Mouse (Mus musculus) forebrain, embryonic 15.5 days (tissue): ENCODE data around the gene Gm10840. TPM values are rescaled to one million over a fixed set of nuclear protein-coding genes. Genes with fewer than 3 reads are reported as not detected.

Experiments
- ATAC-seq: fragments of 200-750 bp; cut with Nextera tagmentation; replicated peaks from 2 replicates; pipeline ENCODE4 v1.8.0; 2017; ENCODE audit warnings: mild to moderate bottlenecking, moderate TSS enrichment, moderate library complexity
- H3K27ac ChIP-seq: fragments of 300-500 bp; sonication (generic); replicated peaks from 2 replicates; pipeline ENCODE4 v1.5.1; 2015; ENCODE audit warnings: mild to moderate bottlenecking, inconsistent platforms
- H3K27me3 ChIP-seq: fragments of 300-500 bp; sonication (generic); 2 replicates; pipeline ENCODE4 v1.6.1; 2015; ENCODE audit warnings: inconsistent platforms
- H3K36me3 ChIP-seq: fragments of 300-500 bp; sonication (generic); 2 replicates; pipeline ENCODE4 v1.6.1; 2015; ENCODE audit warnings: mild to moderate bottlenecking, inconsistent platforms
- H3K4me1 ChIP-seq: fragments of 300-500 bp; sonication (generic); 2 replicates; pipeline ENCODE4 v1.6.1; 2015; ENCODE audit warnings: inconsistent platforms
- H3K4me2 ChIP-seq: fragments of 300-500 bp; sonication (generic); replicated peaks from 2 replicates; pipeline ENCODE4 v1.6.1; 2015; ENCODE audit warnings: mild to moderate bottlenecking, inconsistent platforms
- H3K4me3 ChIP-seq: fragments of 300-500 bp; sonication (generic); 2 replicates; pipeline ENCODE4 v1.5.1; 2015; ENCODE audit warnings: mild to moderate bottlenecking, inconsistent platforms
- H3K9ac ChIP-seq: fragments of 300-500 bp; sonication (generic); replicated peaks from 2 replicates; pipeline ENCODE4 v1.6.1; 2015; ENCODE audit warnings: mild to moderate bottlenecking, inconsistent platforms
- H3K9me3 ChIP-seq: fragments of 300-500 bp; sonication (generic); 2 replicates; pipeline ENCODE4 v1.6.1; 2016; ENCODE audit warnings: inconsistent platforms
- WGBS: fragments of 180-500 bp; shearing (Covaris S2); methylation state at CpG from one replicate; pipeline ENCODE4 v1.1.7; 2015; ENCODE audit warnings: mixed read lengths; 5-methylcytosine and 5-hydroxymethylcytosine counted together
- polyA plus RNA-seq: library from polyadenylated mRNA; unstranded; fragments of >200 nt; fragmentation: Nextera tagmentation; extraction: Ambion mirVana; gene quantifications from 2 replicates; pipeline ENCODE4 v1.2.1, GENCODE M21; 2015

Gm10840 gene
- polyA plus RNA-seq, 1 experiment from 2014 or later: 0.74 TPM

DNA sequence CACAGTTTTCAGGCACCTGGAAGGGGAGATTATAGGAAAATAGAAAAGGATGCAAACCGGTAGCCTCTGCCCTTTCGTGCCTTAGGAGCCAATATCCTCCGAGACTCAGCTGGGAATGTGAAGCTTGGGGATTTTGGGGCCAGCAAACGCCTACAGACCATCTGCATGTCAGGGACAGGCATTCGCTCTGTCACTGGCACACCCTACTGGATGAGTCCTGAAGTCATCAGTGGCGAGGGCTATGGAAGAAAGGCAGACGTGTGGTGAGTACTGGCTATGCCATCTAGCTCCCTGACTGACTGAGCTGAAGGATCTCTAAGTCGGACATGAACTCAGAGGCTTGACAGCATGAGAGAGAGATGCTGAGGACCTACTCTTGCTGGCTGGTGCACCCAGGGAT lies 8.5 kb upstream of the Gm10840 start:
- no peak overlapping the region for H3K9ac ChIP-seq
- no peaks in the 10 kb centered on the region for H3K27me3 ChIP-seq
- no peak overlapping the region for H3K27ac ChIP-seq
- H3K9me3 ChIP-seq: no peaks in the 10 kb centered on the region
- no peak for ATAC-seq
- WGBS: 82% methylated on average over 8 of the region's 8 CpGs
- H3K4me1 ChIP-seq: 0 out of 2 replicates have a peak, but pooled peaks cover 4% of the 10 kb centered on the region
- H3K4me3 ChIP-seq: no peak overlapping the region
- no peak overlapping the region for H3K4me2 ChIP-seq
- peaks cover 83% of the 10 kb centered on the region for H3K36me3 ChIP-seq

- Histone ChIP-seq H3K4me3 (no peak overlapping the region), H3K9ac (no peak overlapping the region), H3K27me3 (no peaks in the 10 kb centered on the region), H3K27ac (0 out of 2 replicates have a peak overlapping the region, but pooled peaks have one; percentile 14), H3K4me1 (peaks cover 24% of the 10 kb centered on the region), H3K36me3 (peaks cover 73% of the 10 kb centered on the region), H3K4me2 (no peak overlapping the region), H3K9me3 (no peaks in the 10 kb centered on the region)
- no peak for ATAC-seq
- 74% methylated on average over 5 of the region's 5 CpGs for WGBS
Observed at GRCm38 (mm10) chr11:106154091-106154490, 6.6 kb upstream of the Gm10840 start.

GRCm38 (mm10) chr11:106154770-106155169 lies 5.9 kb upstream of the Gm10840 start:
- no peak overlapping the region for H3K4me2 ChIP-seq
- 84% methylated on average over 2 of the region's 2 CpGs for WGBS
- H3K4me3 ChIP-seq: no peak overlapping the region
- H3K27ac ChIP-seq: peak overlapping the region; percentile 14; the same call in 1 of the 2 replicates
- H3K36me3 ChIP-seq: peaks cover 66% of the 10 kb centered on the region
- H3K27me3 ChIP-seq: no peaks in the 10 kb centered on the region
- no peaks in the 10 kb centered on the region for H3K9me3 ChIP-seq
- H3K9ac ChIP-seq: no peak overlapping the region
- H3K4me1 ChIP-seq: peaks cover 28% of the 10 kb centered on the region
- no peak for ATAC-seq

GRCm38 (mm10) chr11:106155761-106156160 lies 4.9 kb upstream of the Gm10840 start:
- no peaks in the 10 kb centered on the region for H3K27me3 ChIP-seq
- H3K9ac ChIP-seq: no peak overlapping the region
- 77% methylated on average over 3 of the region's 3 CpGs for WGBS
- H3K27ac ChIP-seq: peak overlapping the region; percentile 46; the same call in 1 of the 2 replicates
- no peak overlapping the region for H3K4me3 ChIP-seq
- no peaks in the 10 kb centered on the region for H3K9me3 ChIP-seq
- peaks cover 56% of the 10 kb centered on the region for H3K36me3 ChIP-seq
- H3K4me1 ChIP-seq: peaks cover 31% of the 10 kb centered on the region
- no peak for ATAC-seq
- H3K4me2 ChIP-seq: no peak overlapping the region

DNA sequence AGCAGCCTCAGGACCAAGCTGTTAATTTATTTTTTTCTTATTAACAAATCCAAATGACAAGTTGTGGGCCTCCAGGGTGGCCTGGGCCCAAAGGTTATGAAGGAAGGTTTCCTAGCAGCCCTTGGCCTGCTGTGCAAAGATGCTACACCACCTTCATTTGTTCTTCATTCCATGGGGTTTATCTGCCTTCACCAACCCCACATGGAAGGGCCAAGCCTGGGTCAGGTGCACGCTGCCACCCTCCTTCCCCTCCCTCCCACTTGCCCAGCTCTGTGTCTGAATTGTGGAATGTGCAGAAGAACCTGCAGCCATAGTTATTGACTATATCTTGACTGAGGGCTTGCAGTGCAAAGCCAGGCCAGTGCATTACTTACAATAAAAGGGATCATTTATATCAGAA lies 4.4 kb upstream of the Gm10840 start:
- no peak overlapping the region for H3K9ac ChIP-seq
- H3K36me3 ChIP-seq: peaks cover 52% of the 10 kb centered on the region
- no peak overlapping the region for H3K4me2 ChIP-seq
- no peaks in the 10 kb centered on the region for H3K27me3 ChIP-seq
- H3K9me3 ChIP-seq: no peaks in the 10 kb centered on the region
- 93% methylated on average over 1 of the region's 1 CpGs for WGBS
- ATAC-seq: no peak
- no peak overlapping the region for H3K4me3 ChIP-seq
- peaks cover 36% of the 10 kb centered on the region for H3K4me1 ChIP-seq
- H3K27ac ChIP-seq: no peak overlapping the region

DNA sequence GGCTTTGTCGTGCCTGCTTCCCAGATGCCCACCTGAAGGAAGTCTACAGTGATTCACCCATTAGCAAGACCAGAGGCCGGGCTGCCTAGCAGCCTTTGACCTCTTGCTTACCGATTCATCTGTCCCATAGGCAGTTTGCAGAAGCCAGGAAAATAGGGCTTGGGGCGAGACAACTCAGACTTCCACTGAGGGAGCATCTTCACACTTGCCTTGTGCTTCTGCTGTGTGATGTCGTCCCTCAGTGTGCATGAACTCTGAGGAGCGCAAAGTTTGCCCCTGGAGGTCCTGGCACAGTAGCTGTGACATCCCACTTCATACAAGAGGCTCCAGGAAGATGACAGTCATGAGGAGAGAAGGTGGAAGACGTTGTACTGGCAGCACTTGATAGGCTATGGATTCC lies 3.5 kb upstream of the Gm10840 start:
- Histone ChIP-seq H3K27me3 (no peaks in the 10 kb centered on the region), H3K27ac (no peak overlapping the region), H3K4me3 (no peak overlapping the region), H3K4me2 (no peak overlapping the region), H3K36me3 (peaks cover 43% of the 10 kb centered on the region), H3K9ac (no peak overlapping the region), H3K4me1 (peaks cover 43% of the 10 kb centered on the region), H3K9me3 (no peaks in the 10 kb centered on the region)
- ATAC-seq: no peak
- 94% methylated on average over 7 of the region's 7 CpGs for WGBS

- H3K9ac ChIP-seq: peak overlapping the region; percentile 97
- peak overlapping the region; percentile 97 for H3K27ac ChIP-seq
- 51% methylated on average over 14 of the region's 14 CpGs for WGBS
- H3K4me3 ChIP-seq: peak overlapping the region; percentile 86
- peak overlapping the region; percentile 79 for H3K4me2 ChIP-seq
- ATAC-seq: no peak
- peaks cover 36% of the 10 kb centered on the region for H3K36me3 ChIP-seq
- no peaks in the 10 kb centered on the region for H3K27me3 ChIP-seq
- no peaks in the 10 kb centered on the region for H3K9me3 ChIP-seq
- H3K4me1 ChIP-seq: peaks cover 43% of the 10 kb centered on the region
Observed at GRCm38 (mm10) chr11:106158081-106158929, 2.3 kb upstream of the Gm10840 start.

DNA sequence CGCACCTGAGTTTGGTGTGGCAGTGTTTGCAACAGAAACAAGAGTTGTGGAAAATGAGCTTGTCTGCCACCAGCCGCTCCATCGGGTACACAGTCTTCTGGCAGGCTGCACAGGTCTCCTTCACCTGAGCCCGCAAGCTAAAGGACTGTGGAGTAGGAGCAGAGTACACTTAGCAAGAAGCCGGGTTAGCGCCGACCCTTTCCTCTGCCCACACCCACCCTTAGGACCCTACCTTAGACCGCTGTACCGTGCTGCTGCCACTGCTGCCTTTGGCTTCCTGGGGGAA lies 1.8 kb upstream of the Gm10840 start:
- H3K4me1 ChIP-seq: peaks cover 43% of the 10 kb centered on the region
- 0 out of 2 replicates have a peak, but pooled peaks have one; percentile 1 for ATAC-seq
- peak overlapping the region; percentile 97 for H3K27ac ChIP-seq
- no peaks in the 10 kb centered on the region for H3K27me3 ChIP-seq
- H3K4me3 ChIP-seq: peak overlapping the region; percentile 86
- peak overlapping the region; percentile 97 for H3K9ac ChIP-seq
- no peaks in the 10 kb centered on the region for H3K9me3 ChIP-seq
- H3K4me2 ChIP-seq: peak overlapping the region; percentile 79
- 33% methylated on average over 9 of the region's 9 CpGs for WGBS
- H3K36me3 ChIP-seq: peaks cover 37% of the 10 kb centered on the region

DNA sequence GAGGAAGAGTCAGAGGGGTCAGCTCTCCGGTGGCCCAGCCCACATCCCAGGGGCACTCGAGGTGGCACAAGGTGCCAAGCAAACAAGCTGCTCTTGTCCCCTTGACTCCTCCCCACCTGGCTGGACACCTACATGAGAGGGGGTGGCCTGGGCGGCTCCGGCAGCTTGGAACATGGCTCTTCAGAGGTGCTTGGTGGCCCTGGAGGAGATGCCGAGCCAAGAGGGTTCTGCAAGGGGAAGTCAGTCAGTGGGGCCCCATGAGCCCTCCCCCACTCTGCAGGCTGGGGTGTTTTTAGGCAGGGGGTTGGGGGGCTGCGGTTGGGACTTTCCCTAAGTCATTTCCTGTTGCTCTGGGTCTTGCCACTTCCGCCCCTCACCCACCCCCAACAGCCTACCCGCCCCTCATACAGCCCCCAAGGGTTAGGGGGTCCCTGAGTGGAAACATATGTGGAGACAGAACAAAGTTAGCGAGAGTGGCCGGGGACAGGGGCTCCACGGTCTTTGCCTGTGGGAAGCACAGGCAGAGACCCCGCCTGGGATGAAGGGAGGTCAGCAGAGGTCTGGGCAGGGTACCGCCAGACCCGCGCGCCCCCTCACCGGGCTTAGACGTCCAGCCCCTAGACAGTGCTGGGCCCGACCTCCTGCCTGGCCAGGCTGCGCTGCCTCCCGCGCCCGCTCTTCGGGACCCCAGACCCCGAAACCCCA lies 1.3 kb upstream of the Gm10840 start:
- Histone ChIP-seq H3K36me3 (peaks cover 37% of the 10 kb centered on the region), H3K4me3 (peak overlapping the region; percentile 86), H3K27me3 (no peaks in the 10 kb centered on the region), H3K9me3 (no peaks in the 10 kb centered on the region), H3K4me2 (peak overlapping the region; percentile 79), H3K4me1 (peaks cover 43% of the 10 kb centered on the region), H3K9ac (peak overlapping the region; percentile 97), H3K27ac (peak overlapping the region; percentile 97)
- peak; percentile 60 for ATAC-seq
- under 1% methylated on average over 24 of the region's 25 CpGs for WGBS

DNA sequence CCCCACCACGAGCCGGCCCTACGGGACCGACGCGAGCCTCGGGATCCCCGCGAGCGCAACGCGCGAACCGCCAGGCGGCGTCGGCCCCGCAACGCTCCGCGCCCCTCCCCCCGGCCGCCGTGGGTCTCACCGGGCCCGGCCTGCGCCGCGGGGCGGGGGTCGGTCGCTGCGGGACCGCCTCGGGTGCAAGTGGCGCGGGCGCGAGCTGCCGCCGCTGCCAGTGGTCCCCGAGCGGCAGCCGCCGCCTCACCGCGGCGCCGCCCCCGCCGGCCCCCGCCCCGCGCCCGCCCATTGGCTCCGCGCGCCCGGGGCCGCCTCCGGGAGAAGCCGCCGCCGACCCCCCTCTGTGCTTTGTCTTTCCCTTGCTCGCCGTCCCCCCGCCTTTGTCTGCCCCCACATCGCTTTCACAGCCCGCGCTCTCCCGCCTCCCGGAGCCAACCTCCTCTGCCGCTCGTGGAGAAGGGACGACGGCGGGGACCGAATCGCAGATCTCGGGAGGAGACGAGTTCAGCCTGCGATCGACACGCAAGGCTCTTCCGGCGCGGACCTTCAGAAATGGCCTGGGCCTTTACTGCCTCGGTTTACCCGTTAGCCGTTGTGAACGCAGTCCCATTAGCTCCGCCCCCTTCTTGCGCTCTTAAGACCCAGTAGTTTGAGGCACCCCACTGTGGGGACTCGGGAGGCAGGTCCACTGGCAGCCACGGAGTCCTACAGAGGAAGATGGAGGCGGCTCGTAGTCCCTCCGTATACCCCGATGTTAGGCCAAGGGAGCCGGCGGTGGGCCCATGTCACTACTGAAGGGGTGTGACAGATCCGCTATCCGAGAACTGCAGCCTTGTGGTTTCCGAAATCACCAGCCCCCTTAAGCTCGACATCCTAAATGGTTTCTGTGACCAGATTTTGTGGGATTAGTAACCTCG lies 469 bp upstream of the Gm10840 start:
- WGBS: under 1% methylated on average over 97 of the region's 106 CpGs
- H3K9me3 ChIP-seq: no peaks in the 10 kb centered on the region
- peak overlapping the region; percentile 97 for H3K27ac ChIP-seq
- H3K4me3 ChIP-seq: peak overlapping the region; percentile 86
- H3K4me1 ChIP-seq: peaks cover 43% of the 10 kb centered on the region
- peak overlapping the region; percentile 97 for H3K9ac ChIP-seq
- H3K27me3 ChIP-seq: no peaks in the 10 kb centered on the region
- H3K4me2 ChIP-seq: peak overlapping the region; percentile 79
- H3K36me3 ChIP-seq: peaks cover 39% of the 10 kb centered on the region
- peak; percentile 66 for ATAC-seq

DNA sequence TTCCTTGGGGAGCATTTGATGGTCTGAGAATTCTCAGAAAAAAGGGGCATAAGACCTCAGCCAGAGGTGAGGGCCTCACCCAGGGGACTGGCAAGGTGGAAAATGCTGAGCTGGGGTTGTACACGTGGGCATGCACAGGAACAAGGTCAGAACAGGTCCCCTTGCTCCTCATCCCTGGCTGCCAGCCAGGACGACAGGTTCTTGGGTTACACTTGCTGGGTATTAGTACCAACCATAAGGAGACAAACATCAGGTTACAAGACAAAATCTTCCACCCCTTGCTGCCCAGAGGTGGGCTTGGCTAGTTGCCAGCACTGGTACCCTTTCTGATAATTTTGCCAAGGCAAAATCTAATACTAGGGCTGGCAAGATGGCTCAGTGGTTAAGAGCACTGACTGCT lies 1.6 kb downstream of the Gm10840 start:
- H3K27ac ChIP-seq: peak overlapping the region; percentile 97; the same call in 1 of the 2 replicates
- H3K9ac ChIP-seq: no peak overlapping the region
- 93% methylated on average over 2 of the region's 2 CpGs for WGBS
- H3K4me3 ChIP-seq: no peak overlapping the region
- no peak overlapping the region for H3K4me2 ChIP-seq
- no peak for ATAC-seq
- peaks cover 43% of the 10 kb centered on the region for H3K36me3 ChIP-seq
- peaks cover 38% of the 10 kb centered on the region for H3K4me1 ChIP-seq
- no peaks in the 10 kb centered on the region for H3K9me3 ChIP-seq
- no peaks in the 10 kb centered on the region for H3K27me3 ChIP-seq
